Mouse (Mus musculus): ENCODE measurements around the gene Lifr.

The Lifr gene

GRCm38 (mm10) chr15:7080916-7081626 lies 9.3 kb upstream of the Lifr start:
- DNase-seq (ENCODE audit: low spot score in 2 of 2), result no peak

- no peak for DNase-seq (ENCODE audit: low spot score in 2 of 2)
Measured at GRCm38 (mm10) chr15:7081795-7082194, 8.6 kb upstream of the Lifr start.

GRCm38 (mm10) chr15:7082901-7083300 lies 7.5 kb upstream of the Lifr start:
- DNase-seq (ENCODE audit: low spot score in 2 of 2), result no peak

GRCm38 (mm10) chr15:7084780-7085497 lies 5.5 kb upstream of the Lifr start:
- DNase-seq (ENCODE audit: low spot score in 2 of 2), result peak in 1 of 2 experiments; percentile 16

GRCm38 (mm10) chr15:7088691-7089090 lies 1.7 kb upstream of the Lifr start:
- DNase-seq (ENCODE audit: low spot score in 2 of 2), result no peak

DNA sequence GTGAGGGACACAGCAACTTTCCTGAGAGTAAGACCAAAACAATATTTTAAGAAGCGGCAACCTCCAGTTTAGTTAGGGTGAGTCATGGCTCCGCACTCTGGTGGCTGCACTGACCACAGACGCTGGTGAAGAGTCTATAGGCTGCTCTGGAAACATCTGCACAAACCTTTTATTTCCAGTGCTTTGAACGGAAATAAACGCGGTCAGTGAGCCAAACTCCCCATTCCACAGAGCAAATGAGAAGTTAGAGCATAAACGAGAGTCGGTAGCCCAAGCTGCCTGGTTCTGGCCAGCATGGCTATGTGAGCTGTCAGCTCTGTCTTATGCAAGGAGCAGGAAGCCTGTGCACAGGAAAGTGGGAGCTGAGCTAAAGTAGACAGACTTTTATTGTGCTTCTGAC lies 1.9 kb downstream of the Lifr start:
- no peak for DNase-seq (ENCODE audit: low spot score in 2 of 2)

DNA sequence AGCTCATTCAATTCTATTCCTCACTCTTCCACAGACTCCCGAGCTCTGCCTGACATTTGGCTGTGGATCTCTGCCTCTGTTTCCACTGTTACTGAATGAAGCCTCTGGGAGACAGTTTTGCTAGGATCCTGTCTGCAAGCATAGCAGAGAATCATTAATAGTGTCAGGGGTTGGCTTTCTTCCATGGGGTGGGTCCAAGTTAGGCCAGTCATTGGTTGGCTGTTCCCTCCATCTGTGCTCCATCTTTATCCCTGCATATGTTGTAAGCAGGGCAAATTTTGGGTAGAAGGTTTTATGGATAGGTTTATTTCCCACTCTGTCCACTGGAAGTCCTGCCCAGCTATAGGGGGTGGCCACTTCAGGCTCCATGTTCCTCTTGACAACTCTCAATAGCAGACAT lies 9.0 kb downstream of the Lifr start:
- no peak for DNase-seq (ENCODE audit: low spot score in 2 of 2)

DNA sequence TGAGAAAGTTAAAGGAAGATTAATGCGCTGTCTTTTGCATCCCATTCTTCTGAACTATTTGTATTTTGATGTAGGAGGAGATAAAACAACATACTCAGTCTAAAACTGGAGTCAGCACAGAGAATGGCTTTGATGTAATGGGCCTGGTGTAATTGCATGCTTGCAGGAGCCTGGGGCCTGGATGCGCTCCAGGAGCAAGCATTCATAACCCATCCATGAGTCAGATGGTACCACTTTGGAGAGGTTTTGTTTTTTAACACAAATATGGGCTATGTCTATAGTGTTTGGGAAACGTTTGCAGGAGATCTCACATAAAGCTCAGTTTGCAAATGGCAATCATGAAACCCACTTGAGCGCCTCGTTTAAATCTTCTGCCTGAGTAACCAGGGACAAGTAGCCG lies 9.8 kb downstream of the Lifr start:
- no peak for DNase-seq (ENCODE audit: low spot score in 2 of 2)

DNA sequence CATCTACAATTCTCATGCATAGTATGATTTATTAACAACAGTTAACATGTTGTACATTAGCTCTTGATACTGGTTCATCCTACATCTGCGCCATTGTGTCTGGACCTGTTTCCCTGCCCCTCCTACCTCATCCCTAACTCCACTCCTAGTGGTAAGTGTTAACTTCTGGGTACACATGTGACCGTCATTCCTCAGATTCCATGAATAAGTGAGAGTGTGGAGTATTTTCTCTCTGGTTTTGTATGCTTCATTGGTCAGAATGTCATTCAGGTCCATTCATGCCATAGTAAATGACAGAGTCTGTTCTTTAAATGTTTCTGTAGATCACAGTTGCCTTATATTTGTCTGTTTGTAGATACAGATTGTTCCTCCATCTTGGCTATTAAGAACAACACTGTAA lies 12.6 kb downstream of the Lifr start:
- no peak for DNase-seq (ENCODE audit: low spot score in 2 of 2)

DNA sequence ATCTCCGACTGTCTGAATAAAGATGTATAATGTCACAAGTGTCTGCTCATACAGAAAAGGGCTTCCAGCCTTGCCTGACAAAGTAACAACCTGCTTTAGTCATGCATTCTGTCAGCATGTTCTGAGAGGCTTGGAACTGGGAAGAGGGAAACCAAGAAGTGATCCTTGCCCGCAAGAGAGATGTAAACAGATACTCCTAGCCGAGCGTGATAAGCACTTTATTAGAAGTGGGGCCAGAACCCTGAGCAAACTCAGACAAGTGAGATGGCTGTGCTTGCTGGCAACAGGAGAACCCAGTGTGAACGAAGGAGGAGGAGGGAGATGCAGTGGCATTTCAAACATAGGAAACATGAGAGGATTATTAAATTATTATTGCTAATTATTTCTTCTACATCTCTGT lies 14.8 kb downstream of the Lifr start:
- DNase-seq (ENCODE audit: low spot score in 2 of 2), result no peak

GRCm38 (mm10) chr15:7108160-7108559 lies 17.7 kb downstream of the Lifr start:
- no peak for DNase-seq (ENCODE audit: low spot score in 2 of 2)

DNA sequence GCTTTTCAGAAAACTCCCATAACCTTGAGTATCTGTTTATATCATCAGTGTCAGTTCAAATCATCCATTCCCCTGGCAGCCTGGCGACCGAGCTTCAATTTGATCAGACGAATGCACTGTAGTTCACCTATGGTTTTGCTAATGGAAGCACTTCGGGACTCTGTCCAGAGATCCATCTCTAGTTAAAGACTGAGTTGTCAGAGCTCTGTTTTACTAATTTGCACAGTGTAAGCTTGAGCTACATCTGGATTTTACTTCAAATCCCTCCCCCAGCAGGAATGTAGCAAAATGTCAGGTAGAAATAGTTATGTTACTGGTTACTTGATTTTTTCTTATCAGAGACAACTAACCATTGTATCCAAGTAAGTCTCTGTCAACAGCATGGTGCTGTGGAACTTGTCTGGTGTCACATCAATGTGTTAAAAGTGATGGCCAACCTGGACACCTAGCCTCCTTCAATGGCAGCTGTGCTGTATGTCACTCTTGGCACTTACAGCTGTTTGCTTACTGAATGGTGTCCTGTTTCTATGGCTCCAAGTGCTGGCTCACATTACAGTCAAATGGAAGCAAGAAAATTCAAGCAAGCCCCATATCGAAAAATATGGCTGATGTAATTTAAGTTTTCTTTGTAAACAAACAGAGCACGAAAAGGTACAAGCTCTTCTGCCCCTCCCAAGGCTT lies 22.0 kb downstream of the Lifr start:
- no peak for DNase-seq (ENCODE audit: low spot score in 2 of 2)

- no peak for DNase-seq (ENCODE audit: low spot score in 2 of 2)
Measured at GRCm38 (mm10) chr15:7113906-7114305, 23.5 kb downstream of the Lifr start.

- no peak for DNase-seq (ENCODE audit: low spot score in 2 of 2)
Measured at GRCm38 (mm10) chr15:7115326-7116003, 25.1 kb downstream of the Lifr start.

- no peak for DNase-seq (ENCODE audit: low spot score in 2 of 2)
Measured at GRCm38 (mm10) chr15:7116216-7116615, 25.8 kb downstream of the Lifr start.

GRCm38 (mm10) chr15:7116699-7117098 lies 26.3 kb downstream of the Lifr start:
- DNase-seq (ENCODE audit: low spot score in 2 of 2), result no peak

- no peak for DNase-seq (ENCODE audit: low spot score in 2 of 2)
Measured at GRCm38 (mm10) chr15:7117944-7118343, 27.5 kb downstream of the Lifr start.

DNA sequence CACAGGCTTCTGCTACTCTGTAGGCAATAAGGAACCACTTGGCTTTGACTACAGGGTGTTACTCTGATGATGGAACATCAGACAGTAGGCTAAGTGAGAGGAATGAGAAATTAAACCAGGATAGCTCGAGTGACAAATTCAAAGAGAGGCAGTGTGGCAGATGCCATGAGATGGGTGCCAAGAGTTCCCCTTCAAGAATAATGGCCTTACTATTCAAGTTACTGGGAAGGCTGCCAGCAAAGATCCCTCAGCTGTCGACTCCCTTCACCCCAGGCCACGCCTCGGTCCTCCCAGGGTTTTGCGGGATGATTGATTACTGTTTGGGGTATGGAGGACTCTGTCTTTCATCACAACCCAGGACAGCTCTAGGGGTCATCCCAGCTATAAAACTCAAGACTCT lies 28.4 kb downstream of the Lifr start:
- DNase-seq (ENCODE audit: low spot score in 2 of 2), result peak in 1 of 2 experiments; percentile 43

- DNase-seq (ENCODE audit: low spot score in 2 of 2), result no peak
Measured at GRCm38 (mm10) chr15:7119930-7120512, 29.6 kb downstream of the Lifr start.

DNA sequence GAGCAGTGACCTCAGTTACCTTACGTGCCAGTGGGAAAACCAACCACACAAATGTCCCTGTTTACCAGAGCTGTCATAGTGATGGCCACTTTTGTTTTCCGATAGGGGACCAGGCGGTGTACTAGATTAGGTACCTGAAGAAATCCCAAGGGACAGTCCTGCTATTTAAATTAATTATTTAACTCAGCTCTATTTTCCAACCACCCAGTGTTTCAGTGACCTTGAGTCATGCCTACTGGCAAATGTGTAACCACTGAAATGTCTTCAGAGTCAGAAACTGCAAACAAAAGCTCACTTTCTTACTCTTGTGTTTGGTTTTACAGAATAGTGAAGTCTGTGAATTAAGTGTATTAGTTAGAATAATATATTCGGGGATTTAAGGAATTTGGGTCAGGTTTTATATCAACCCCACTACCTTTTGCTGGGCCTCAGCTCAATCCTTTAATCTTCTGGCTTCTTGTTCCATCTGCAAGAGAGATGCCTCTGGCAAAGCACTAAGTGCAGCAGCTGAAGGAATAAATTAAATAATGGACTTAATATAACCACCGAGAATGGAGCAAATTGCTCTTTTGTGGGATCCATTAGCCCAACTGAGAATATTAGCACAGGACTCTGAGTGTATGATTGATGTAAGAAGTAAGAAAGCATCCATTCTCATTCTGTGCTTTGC lies 33.5 kb downstream of the Lifr start:
- DNase-seq (ENCODE audit: low spot score in 2 of 2), result no peak

- no peak for DNase-seq (ENCODE audit: low spot score in 2 of 2)
Measured at GRCm38 (mm10) chr15:7126171-7126570, 35.8 kb downstream of the Lifr start.

Measured in frontal cortex, postnatal 14 days (tissue).